Mouse (Mus musculus): ENCODE data around the gene Myf6. TPM values are rescaled to one million over a fixed set of nuclear protein-coding genes. Genes with fewer than 3 reads are reported as not detected.

Gene Myf6
- polyA plus RNA-seq, 3 experiments from 2014 or later, result not detected

Other genes starting within 250 kb of the Myf6 start
- gene Lin7a, start 223.1 kb downstream of the Myf6 start, polyA plus RNA-seq (2017; shearing (Covaris generic)), result under 1 TPM in 1 of 3 experiments, not detected in 2; 0.13 TPM
- not detected for gene Myf5, start 8.6 kb downstream of the Myf6 start, polyA plus RNA-seq (2017; shearing (Covaris generic))
- not detected for gene Ptprq, start 225.3 kb upstream of the Myf6 start, polyA plus RNA-seq (2017; shearing (Covaris generic))